Mouse (Mus musculus): ENCODE data around the gene Mob1b.

DNA sequence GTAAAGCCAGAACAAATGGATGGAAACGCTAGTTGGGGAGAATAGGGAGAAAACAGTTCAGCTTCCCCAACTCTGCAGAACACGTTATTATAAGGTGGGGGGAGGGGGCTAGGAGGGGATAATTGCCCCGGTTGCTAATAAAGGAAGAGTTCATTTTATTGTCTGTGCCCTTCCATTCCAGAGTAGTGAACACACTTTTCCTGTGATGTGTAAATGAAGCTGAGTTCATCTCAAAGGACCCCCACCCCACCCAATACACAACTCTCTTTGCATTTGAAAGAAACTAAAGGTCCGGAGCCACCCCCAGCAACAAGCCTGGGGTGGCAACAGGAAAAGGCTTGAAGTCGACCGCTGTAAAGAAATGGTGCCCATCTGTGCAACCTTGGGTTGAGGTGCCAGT lies 41.3 kb upstream of the Mob1b start:
- TF ChIP-seq ZNF384 (IDR thresholded peaks at IDR 0.05; ENCODE audit: low read depth, low read length) (no peak), ZC3H11A (IDR thresholded peaks at IDR 0.05; ENCODE audit: borderline replicate concordance, low read depth, low read length) (no peak), MAFK (IDR thresholded peaks at IDR 0.05; ENCODE audit: insufficient read depth, low read depth, low read length) (no peak)

All from ES-E14 (cell line).